Mouse (Mus musculus) limb, embryonic 12.5 days (tissue): ENCODE measurements at regions not wholly inside any gene's neighbourhood (a gene's known extent, or its start where the extent isn't known, plus 50 kb on each side); places are given as distances from the start of the nearest gene placed in this dataset.

Experiments used
- ATAC-seq: fragments of 200-750 bp; cut with Nextera tagmentation; 2 replicates; pipeline ENCODE4 v1.8.0; 2017; ENCODE audit warnings: low read depth, moderate TSS enrichment; ENCODE audit not compliant: insufficient number of reproducible peaks, insufficient read depth, low FRiP score, low TSS enrichment
- H3K27ac ChIP-seq: fragments of 300-500 bp; sonication (generic); 2 replicates; pipeline ENCODE4 v1.5.1; 2016; ENCODE audit warnings: mild to moderate bottlenecking, moderate library complexity
- H3K27me3 ChIP-seq: fragments of 300-500 bp; sonication (generic); 2 replicates; pipeline ENCODE4 v1.6.1; 2016; ENCODE audit warnings: mild to moderate bottlenecking, moderate library complexity
- H3K36me3 ChIP-seq: fragments of 300-500 bp; sonication (generic); 2 replicates; pipeline ENCODE4 v1.6.1; 2016; ENCODE audit warnings: mild to moderate bottlenecking, moderate library complexity
- H3K4me1 ChIP-seq: fragments of 300-500 bp; sonication (generic); replicated peaks from 2 replicates; pipeline ENCODE4 v1.6.1; 2016
- H3K4me2 ChIP-seq: fragments of 300-500 bp; sonication (generic); 2 replicates; pipeline ENCODE4 v1.6.1; 2016; ENCODE audit warnings: mild to moderate bottlenecking, moderate library complexity
- H3K4me3 ChIP-seq: fragments of 300-500 bp; sonication (generic); replicated peaks from 2 replicates; pipeline ENCODE4 v1.5.1; 2016; ENCODE audit warnings: mild to moderate bottlenecking
- H3K9ac ChIP-seq: fragments of 300-500 bp; sonication (generic); replicated peaks from 2 replicates; pipeline ENCODE4 v1.6.1; 2016; ENCODE audit warnings: mild to moderate bottlenecking, moderate library complexity
- H3K9me3 ChIP-seq: fragments of 300-500 bp; sonication (generic); 2 replicates; pipeline ENCODE4 v1.6.1; 2016; ENCODE audit warnings: mild to moderate bottlenecking, moderate library complexity
- WGBS: fragments of 180-500 bp; shearing (Covaris S2); methylation state at CpG from one replicate; pipeline ENCODE4 v1.1.7; 2016; 5-methylcytosine and 5-hydroxymethylcytosine counted together

DNA sequence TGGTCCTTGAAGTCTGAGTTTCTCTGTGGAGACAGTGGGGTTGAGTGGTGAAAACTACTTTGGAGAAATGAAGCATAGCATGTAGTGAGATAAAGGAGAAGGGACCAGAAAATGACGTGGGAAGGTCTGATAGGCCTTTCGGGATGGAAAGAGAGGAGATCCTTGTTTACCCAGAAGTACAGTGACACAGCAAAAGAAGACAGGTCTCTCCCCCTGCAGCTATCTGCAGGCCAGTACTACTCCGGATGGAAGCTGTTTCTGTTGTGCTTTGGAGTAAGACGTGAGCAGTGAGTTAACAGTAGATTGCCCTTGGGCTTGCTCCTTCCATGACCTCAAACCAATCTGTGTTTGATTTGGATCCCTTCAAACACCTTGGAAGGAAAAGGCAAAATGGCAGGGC lies 1277.5 kb downstream of the Gsdmc2 start:
- peaks cover 7% of the 10 kb centered on the region for H3K4me1 ChIP-seq
- no peak for ATAC-seq

DNA sequence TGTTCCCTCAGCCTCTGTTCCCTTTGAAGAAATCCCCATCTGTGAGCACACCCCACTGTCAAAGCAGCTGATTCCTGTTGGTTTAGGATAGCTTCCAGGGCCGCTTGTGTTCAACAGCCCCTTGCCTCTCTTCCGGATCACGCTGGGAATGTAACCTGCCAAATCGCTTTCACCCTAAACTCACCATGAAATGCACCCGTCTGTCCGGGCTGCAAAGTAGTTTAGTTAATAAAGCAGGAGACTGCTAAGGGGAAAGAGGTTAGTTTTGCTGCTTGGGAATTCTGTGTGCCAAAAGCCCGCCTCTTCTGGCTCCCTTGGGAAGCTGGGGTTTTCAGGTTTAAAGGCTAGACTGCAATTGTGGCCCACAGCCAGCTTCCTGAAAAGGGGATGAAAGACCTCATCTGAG lies 1278.9 kb downstream of the Gsdmc2 start:
- Histone ChIP-seq H3K27me3 (peaks cover 5% of the 10 kb centered on the region; the same call in 1 of the 2 replicates), H3K27ac (no peak overlapping the region), H3K4me3 (no peak overlapping the region), H3K4me1 (peaks cover 7% of the 10 kb centered on the region), H3K4me2 (peak overlapping the region; percentile 32), H3K9me3 (no peaks in the 10 kb centered on the region), H3K9ac (no peak overlapping the region), H3K36me3 (no peaks in the 10 kb centered on the region)
- WGBS = 17% methylated on average over 7 of the region's 7 CpGs
- no peak for ATAC-seq

More for the DNA sequence above, 1277.5 kb downstream of the Gsdmc2 start:
- Histone ChIP-seq H3K9ac (no peak overlapping the region), H3K27me3 (peaks cover 5% of the 10 kb centered on the region; the same call in 1 of the 2 replicates), H3K36me3 (no peaks in the 10 kb centered on the region), H3K9me3 (no peaks in the 10 kb centered on the region), H3K4me2 (no peak overlapping the region), H3K27ac (no peak overlapping the region), H3K4me3 (no peak overlapping the region)
- WGBS = 71% methylated on average over 4 of the region's 4 CpGs

DNA sequence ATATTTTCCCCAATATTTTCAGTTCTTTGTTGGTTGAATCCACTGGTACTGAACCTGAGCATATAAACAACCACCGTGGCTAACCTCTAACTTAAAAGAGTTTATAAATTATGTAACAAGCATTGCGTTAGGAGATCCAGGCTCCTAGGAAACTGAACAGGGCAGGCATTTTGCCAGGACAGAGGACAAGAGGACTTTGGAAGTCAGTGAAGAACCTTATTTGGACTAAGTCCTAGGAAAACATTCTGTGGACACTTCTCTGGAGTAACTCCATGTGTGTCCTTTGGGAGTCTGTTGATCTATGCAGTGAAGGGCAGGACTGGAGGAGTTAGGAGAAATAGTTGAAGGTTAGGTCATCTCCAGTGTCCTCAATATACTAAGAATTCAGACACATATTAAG lies 1311.7 kb downstream of the Gsdmc2 start:
- Histone ChIP-seq H3K4me3 (no peak overlapping the region), H3K27me3 (no peaks in the 10 kb centered on the region), H3K9ac (no peak overlapping the region), H3K4me2 (no peak overlapping the region), H3K36me3 (no peaks in the 10 kb centered on the region), H3K27ac (no peak overlapping the region), H3K4me1 (no peaks in the 10 kb centered on the region), H3K9me3 (no peaks in the 10 kb centered on the region)
- no peak for ATAC-seq
- WGBS = 90% methylated on average over 2 of the region's 2 CpGs

DNA sequence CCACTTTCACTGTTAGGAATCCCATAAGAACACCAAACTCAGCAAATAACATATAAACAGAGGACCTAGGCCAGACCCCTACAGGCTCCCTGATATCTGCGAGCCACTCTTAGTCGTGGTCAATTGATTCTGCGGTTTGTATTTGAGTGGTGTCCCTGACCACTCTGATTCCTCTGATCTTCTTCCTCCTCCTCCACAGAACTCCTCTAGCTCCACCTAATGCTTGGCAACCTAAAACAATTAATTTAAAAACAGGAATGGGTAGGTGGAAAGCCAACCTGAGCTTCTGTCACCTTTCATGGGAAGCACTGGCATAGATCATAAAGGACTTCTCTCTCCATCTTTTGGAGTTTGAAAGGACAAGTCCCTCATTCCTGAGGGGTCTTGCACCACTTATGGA lies 1316.0 kb downstream of the Gsdmc2 start:
- WGBS = 76% methylated on average over 3 of the region's 3 CpGs
- no peak for ATAC-seq
- H3K9ac ChIP-seq = no peak overlapping the region
- H3K27me3 ChIP-seq = no peaks in the 10 kb centered on the region
- H3K4me3 ChIP-seq = no peak overlapping the region
- H3K4me2 ChIP-seq = no peak overlapping the region
- H3K9me3 ChIP-seq = no peaks in the 10 kb centered on the region
- no peak overlapping the region for H3K27ac ChIP-seq
- no peaks in the 10 kb centered on the region for H3K4me1 ChIP-seq
- no peaks in the 10 kb centered on the region for H3K36me3 ChIP-seq

DNA sequence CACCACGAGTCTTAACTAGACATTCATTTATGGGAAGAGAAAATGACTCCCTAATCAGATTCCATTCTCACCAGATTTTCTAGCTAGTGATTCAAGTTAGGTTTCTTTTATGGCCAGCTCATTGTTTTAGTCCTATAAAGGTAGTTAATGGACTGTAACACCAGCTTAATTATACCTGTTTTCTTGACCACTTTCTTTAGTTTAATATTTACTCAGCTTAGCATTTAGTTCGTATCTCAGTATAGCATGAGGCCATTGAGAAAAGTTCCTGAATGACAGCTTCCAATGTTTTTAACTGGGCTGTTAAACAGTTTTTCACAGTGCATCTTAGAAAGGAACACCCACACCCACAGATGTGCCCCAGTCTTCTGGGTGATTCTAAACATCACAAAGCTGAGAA lies 1320.3 kb downstream of the Gsdmc2 start:
- Histone ChIP-seq H3K27ac (no peak overlapping the region), H3K9me3 (no peaks in the 10 kb centered on the region), H3K27me3 (no peaks in the 10 kb centered on the region), H3K4me3 (no peak overlapping the region), H3K4me1 (no peaks in the 10 kb centered on the region), H3K4me2 (no peak overlapping the region), H3K9ac (no peak overlapping the region), H3K36me3 (no peaks in the 10 kb centered on the region)
- no peak for ATAC-seq
- WGBS = 48% methylated on average over 2 of the region's 2 CpGs

DNA sequence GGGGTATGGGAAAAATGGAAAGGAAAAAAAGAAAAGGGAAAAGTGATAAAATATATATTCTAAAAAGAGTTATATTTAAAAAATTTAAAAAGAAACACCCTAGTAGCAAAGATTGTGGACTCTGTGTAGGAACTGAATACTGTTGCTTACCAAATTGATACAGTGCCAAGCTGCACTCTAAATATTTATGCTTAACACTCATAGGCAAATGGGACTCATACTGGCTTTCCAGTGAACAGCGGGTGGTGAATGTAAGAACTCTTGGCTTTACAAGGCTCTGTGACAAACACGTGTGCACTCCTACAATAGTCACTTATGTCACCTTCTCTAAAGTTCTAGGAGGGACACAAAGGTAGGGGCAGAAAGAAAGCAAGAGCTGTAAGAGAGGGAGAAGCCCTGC lies 1320.8 kb downstream of the Gsdmc2 start:
- Histone ChIP-seq H3K27me3 (no peaks in the 10 kb centered on the region), H3K4me2 (no peak overlapping the region), H3K9me3 (no peaks in the 10 kb centered on the region), H3K27ac (no peak overlapping the region), H3K4me1 (no peaks in the 10 kb centered on the region), H3K9ac (no peak overlapping the region), H3K36me3 (no peaks in the 10 kb centered on the region), H3K4me3 (no peak overlapping the region)
- 70% methylated on average over 2 of the region's 2 CpGs for WGBS
- ATAC-seq = no peak

DNA sequence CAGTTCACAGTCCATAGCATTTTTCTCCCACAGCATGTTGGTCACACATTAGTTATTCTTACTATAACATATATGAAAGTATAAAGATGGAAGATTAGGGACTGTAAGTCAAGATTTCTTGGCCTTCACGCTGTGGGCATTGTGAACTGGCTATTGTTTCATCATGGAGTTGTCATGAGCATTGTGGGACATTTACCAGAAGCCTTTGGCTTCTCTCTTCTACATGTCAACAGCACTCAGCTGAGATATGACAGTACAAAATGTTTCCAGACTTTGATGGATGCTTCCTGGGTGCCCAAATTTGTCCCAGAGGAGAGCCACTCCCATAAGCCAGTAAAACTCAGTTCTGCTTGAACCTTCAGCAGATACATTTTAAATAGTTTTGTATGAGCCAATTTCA lies 1331.5 kb downstream of the Gsdmc2 start:
- H3K4me2 ChIP-seq = no peak overlapping the region

DNA sequence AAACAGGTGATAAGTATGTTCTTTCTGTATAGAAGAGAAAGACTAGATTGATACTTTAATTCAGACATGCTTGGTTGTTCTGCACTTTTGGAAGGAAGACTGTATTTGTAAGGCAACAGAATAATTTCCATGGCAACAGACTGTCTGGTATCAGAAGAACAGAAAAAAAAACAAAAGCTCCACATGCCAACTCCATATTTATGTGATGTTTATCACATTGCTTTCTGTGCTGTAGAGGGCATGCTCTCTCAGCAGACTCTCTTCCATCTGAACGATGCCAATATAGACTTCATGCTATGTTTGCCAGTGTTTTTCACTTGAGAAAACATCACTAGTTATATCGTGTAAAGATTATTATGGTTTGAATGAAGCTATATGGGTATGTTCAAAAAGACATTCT lies 1333.5 kb downstream of the Gsdmc2 start:
- ATAC-seq = no peak
- H3K36me3 ChIP-seq = no peaks in the 10 kb centered on the region
- WGBS = 85% methylated on average over 2 of the region's 2 CpGs

More for the DNA sequence above, 1331.5 kb downstream of the Gsdmc2 start:
- no peak overlapping the region for H3K4me3 ChIP-seq
- H3K27me3 ChIP-seq = no peaks in the 10 kb centered on the region
- no peaks in the 10 kb centered on the region for H3K4me1 ChIP-seq
- H3K27ac ChIP-seq = no peak overlapping the region
- no peak overlapping the region for H3K9ac ChIP-seq
- ATAC-seq = no peak
- 91% methylated on average over 1 of the region's 1 CpGs for WGBS
- no peaks in the 10 kb centered on the region for H3K36me3 ChIP-seq
- H3K9me3 ChIP-seq = no peaks in the 10 kb centered on the region

DNA sequence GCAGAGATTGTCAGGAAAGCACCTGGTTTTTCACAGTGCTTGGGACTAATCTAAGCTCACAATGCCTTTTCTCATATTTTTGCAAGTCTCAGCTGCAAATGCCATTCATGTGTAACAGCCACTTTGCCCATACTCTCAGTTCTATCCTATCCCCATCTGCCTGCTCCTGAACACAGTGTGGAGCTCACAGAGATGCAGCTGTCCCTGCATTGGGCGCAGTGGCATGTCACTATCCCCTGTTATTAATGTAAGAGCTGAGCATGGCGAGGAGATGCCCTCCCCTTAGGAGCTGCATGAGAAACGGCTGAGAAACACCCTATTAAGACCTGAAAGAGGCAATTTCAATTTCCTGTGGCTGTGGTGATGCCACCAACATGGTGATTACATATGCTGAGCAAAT lies 1341.1 kb downstream of the Gsdmc2 start:
- Histone ChIP-seq H3K27me3 (no peaks in the 10 kb centered on the region; the same call in 1 of the 2 replicates), H3K4me3 (no peak overlapping the region), H3K9ac (no peak overlapping the region), H3K36me3 (no peaks in the 10 kb centered on the region), H3K9me3 (no peaks in the 10 kb centered on the region), H3K4me1 (peaks cover 10% of the 10 kb centered on the region), H3K4me2 (no peak overlapping the region), H3K27ac (no peak overlapping the region)
- no peak for ATAC-seq
- WGBS = 60% methylated on average over 3 of the region's 3 CpGs

More for the DNA sequence above, 1333.5 kb downstream of the Gsdmc2 start:
- no peaks in the 10 kb centered on the region for H3K4me1 ChIP-seq
- no peak overlapping the region for H3K4me3 ChIP-seq
- H3K27me3 ChIP-seq = no peaks in the 10 kb centered on the region
- H3K4me2 ChIP-seq = no peak overlapping the region
- no peak overlapping the region for H3K9ac ChIP-seq
- no peak overlapping the region for H3K27ac ChIP-seq
- H3K9me3 ChIP-seq = no peaks in the 10 kb centered on the region

DNA sequence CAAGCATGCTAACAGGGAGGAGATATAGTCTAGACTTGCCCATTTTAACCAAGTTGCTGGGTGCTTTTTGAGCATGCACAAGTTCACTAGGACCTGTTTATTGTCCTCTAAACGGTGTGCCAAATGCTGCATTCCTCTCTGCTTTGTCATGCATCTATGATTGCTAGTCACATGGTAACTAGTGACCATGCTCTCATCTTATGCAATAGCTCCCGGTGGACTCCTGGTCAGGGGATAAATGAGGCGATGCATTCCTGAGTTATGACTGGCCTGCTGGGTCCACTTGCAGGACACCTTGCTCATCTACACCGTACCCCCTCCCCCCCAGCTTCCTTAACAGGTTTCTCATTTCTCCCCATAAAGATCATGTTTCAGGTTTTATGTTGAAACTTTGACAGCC lies 1344.0 kb downstream of the Gsdmc2 start:
- WGBS = 25% methylated on average over 4 of the region's 4 CpGs
- Histone ChIP-seq H3K27ac (no peak overlapping the region), H3K9me3 (no peaks in the 10 kb centered on the region), H3K36me3 (no peaks in the 10 kb centered on the region), H3K4me3 (no peak overlapping the region), H3K9ac (no peak overlapping the region), H3K4me1 (peaks cover 13% of the 10 kb centered on the region), H3K27me3 (no peaks in the 10 kb centered on the region; the same call in 1 of the 2 replicates), H3K4me2 (no peak overlapping the region)
- ATAC-seq = no peak

DNA sequence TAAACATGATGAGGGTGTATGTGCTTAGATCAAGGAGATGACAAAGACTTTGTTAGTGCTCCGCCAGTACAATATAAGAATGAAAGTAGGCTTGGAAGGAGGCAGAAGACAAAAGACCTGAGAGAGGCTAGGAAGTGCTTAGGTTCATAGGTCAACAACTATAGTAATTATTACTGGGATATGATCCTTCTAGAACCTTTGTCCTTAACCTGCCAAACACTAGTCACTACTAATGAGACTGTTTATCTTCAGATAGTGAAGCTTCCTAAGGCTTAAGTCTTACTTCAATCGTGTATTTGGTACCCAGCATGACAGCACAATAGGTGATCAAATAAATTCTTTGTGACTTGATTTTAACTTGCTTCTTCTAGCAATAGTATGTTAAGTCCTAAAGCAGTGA lies 1344.5 kb downstream of the Gsdmc2 start:
- Histone ChIP-seq H3K4me3 (no peak overlapping the region), H3K36me3 (no peaks in the 10 kb centered on the region), H3K4me1 (peaks cover 16% of the 10 kb centered on the region), H3K27me3 (no peaks in the 10 kb centered on the region; the same call in 1 of the 2 replicates), H3K4me2 (no peak overlapping the region), H3K27ac (no peak overlapping the region), H3K9me3 (no peaks in the 10 kb centered on the region), H3K9ac (no peak overlapping the region)
- ATAC-seq = no peak
- WGBS = 68% methylated on average over 2 of the region's 2 CpGs

DNA sequence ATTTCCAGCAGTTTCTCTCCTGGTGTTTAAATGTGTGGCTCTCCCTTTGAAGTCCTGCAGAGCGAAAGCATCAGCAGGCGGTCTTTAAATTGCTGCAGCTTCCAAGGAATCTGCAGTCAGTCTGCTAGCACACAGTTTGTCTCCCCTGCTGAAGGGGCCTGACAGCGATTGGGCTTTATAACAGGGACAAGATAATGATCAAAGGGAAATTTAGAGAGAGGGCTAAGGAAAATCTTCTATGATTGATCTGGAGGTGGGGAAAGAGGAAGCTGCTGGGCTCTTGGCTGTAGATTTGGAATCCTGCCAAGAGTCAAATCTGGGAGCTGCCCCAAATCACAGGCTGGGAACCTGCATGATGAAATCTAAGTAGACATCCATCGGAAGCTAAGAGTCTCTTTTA lies 1348.8 kb downstream of the Gsdmc2 start:
- Histone ChIP-seq H3K27ac (no peak overlapping the region), H3K4me2 (no peak overlapping the region), H3K36me3 (no peaks in the 10 kb centered on the region), H3K4me1 (peaks cover 15% of the 10 kb centered on the region), H3K4me3 (no peak overlapping the region), H3K9ac (no peak overlapping the region), H3K9me3 (no peaks in the 10 kb centered on the region), H3K27me3 (no peaks in the 10 kb centered on the region)
- 8% methylated on average over 4 of the region's 4 CpGs for WGBS
- no peak for ATAC-seq
